Mouse (Mus musculus): Measurements from ENCODE around the gene Dbil5.

- no peak for TF ChIP-seq POLR2A (IDR thresholded peaks at IDR 0.05; ENCODE audit: borderline replicate concordance, control insufficient read depth, low read depth, low read length)
- no peak for TF ChIP-seq CTCF (IDR thresholded peaks at IDR 0.05; ENCODE audit: control insufficient read depth, insufficient read depth, low read length)
These were observed 22.3 kb downstream of the Dbil5 start for GRCm38 (mm10) chr11:76239750-76240149.

Data from bone marrow, adult 2 months (tissue).